Mouse (Mus musculus): ENCODE results near the gene Vdr.

Vdr gene

GRCm38 (mm10) chr15:97826588-97827261, 83.7 kb downstream of the Vdr start:
- DNase-seq: no peak

- no peak for DNase-seq
Observed at GRCm38 (mm10) chr15:97825941-97826587, 84.4 kb downstream of the Vdr start.

- peak; percentile 95 for DNase-seq
Observed at GRCm38 (mm10) chr15:97825071-97825940, 85.1 kb downstream of the Vdr start.

- no peak for DNase-seq
Observed at GRCm38 (mm10) chr15:97824042-97824441, 86.4 kb downstream of the Vdr start.

- DNase-seq: no peak
Observed at GRCm38 (mm10) chr15:97823479-97823878, 87.0 kb downstream of the Vdr start.

GRCm38 (mm10) chr15:97822545-97823228, 87.7 kb downstream of the Vdr start:
- DNase-seq: peak; percentile 79

- DNase-seq: no peak
Observed at GRCm38 (mm10) chr15:97821983-97822363, 88.5 kb downstream of the Vdr start.

- peak; percentile 61 for DNase-seq
Observed at GRCm38 (mm10) chr15:97821321-97821982, 89.0 kb downstream of the Vdr start.

- DNase-seq: no peak
Observed at GRCm38 (mm10) chr15:97819937-97820336, 90.5 kb downstream of the Vdr start.

- no peak for DNase-seq
Observed at GRCm38 (mm10) chr15:97816199-97816994, 94.0 kb downstream of the Vdr start.

- no peak for DNase-seq
Observed at GRCm38 (mm10) chr15:97815254-97815653, 95.2 kb downstream of the Vdr start.

GRCm38 (mm10) chr15:97814703-97815102, 95.7 kb downstream of the Vdr start:
- DNase-seq: no peak

- peak; percentile 74 for DNase-seq
Observed at GRCm38 (mm10) chr15:97813452-97814204, 96.8 kb downstream of the Vdr start.

- no peak for DNase-seq
Observed at GRCm38 (mm10) chr15:97812875-97813274, 97.6 kb downstream of the Vdr start.

- peak; percentile 65 for DNase-seq
Observed at GRCm38 (mm10) chr15:97812126-97812525, 98.3 kb downstream of the Vdr start.

- no peak for DNase-seq
Observed at GRCm38 (mm10) chr15:97811307-97811706, 99.1 kb downstream of the Vdr start.

- no peak for DNase-seq
Observed at GRCm38 (mm10) chr15:97810399-97810798, 100.0 kb downstream of the Vdr start.

- peak; percentile 61 for DNase-seq
Observed at GRCm38 (mm10) chr15:97809942-97810341, 100.5 kb downstream of the Vdr start.

GRCm38 (mm10) chr15:97809206-97809605, 101.2 kb downstream of the Vdr start:
- no peak for DNase-seq

- DNase-seq: no peak
Observed at GRCm38 (mm10) chr15:97808532-97808931, 101.9 kb downstream of the Vdr start.

- no peak for DNase-seq
Observed at GRCm38 (mm10) chr15:97807867-97808266, 102.6 kb downstream of the Vdr start.

All from lung, postnatal 10 days (tissue).